Mouse (Mus musculus) kidney, postnatal 25 days (tissue): ENCODE results near the gene Klhdc7b.

ENCODE experiments used
- DNase-seq, 2 experiments: peaks; one replicate each; pipeline ENCODE4 v3.0.0; 2021; ENCODE audit warnings: mixed read lengths in 2 of 2

The Klhdc7b gene

GRCm38 (mm10) chr15:89374801-89375534, 9.7 kb upstream of the Klhdc7b start:
- peak in 1 of 2 experiments; percentile 28 for DNase-seq

GRCm38 (mm10) chr15:89376040-89376439, 8.7 kb upstream of the Klhdc7b start:
- peak in 1 of 2 experiments; percentile 31 for DNase-seq

GRCm38 (mm10) chr15:89376957-89377356, 7.8 kb upstream of the Klhdc7b start, which contains the start of gene Tymp:
Tymp (minus strand) TSS chr15:89377039.
- DNase-seq = peak; percentile 23 to 56

DNA sequence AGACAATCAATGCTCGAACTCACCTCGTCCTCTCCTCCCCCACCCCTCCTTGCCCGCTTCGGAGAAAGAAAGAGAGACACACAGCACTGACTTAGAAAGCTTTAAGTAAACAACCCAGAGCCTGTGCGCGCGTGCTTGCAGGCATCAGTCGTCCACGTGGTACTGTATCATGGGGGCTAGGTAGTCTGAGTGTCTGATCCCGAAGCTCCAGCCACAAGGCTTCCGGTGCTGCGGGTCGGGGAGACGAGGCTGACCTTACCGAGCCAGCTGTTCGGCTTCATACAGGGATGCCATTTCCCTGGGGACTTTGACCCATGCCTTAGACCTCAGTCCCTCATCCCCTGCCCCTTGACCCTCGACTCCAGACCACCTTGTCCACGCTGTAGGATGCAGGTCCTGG, 7.4 kb upstream of the Klhdc7b start:
- DNase-seq = peak in 1 of 2 experiments; percentile 34

- peak in 1 of 2 experiments; percentile 34 for DNase-seq
Observed at GRCm38 (mm10) chr15:89377938-89378828, 6.5 kb upstream of the Klhdc7b start.

DNA sequence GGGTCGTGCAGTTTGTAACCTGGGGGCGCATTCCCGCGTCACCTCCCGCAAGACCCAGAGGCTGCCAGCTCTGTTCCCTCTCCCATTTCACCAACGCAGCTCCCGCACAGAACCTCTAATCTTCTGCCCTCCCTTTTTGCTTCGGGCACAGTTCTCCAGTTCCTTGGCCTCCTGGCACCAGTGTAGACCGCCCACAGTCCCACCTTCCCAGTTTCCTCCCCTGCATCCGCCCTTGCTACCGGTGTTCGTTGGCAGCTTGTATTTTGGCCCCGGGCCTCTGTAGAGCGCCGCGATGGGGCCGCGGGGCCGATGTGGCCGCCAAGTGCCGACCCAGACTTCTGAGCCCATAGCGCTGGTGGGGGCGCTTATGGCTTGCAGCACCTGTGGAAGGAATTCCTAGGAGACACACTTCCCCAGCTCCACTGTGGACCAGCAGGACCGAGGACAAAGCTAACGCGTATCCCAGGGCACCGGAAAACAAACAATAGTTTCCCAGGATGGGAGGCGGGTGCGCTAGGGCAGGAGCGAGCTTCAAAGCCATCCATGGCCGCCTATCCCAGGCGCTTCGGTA, 5.8 kb upstream of the Klhdc7b start, which contains the start of gene Odf3b:
TSS of gene Odf3b (minus strand) at position 452 of the 571 bp plus-strand sequence.
- peak; percentile 53 to 73 for DNase-seq

DNA sequence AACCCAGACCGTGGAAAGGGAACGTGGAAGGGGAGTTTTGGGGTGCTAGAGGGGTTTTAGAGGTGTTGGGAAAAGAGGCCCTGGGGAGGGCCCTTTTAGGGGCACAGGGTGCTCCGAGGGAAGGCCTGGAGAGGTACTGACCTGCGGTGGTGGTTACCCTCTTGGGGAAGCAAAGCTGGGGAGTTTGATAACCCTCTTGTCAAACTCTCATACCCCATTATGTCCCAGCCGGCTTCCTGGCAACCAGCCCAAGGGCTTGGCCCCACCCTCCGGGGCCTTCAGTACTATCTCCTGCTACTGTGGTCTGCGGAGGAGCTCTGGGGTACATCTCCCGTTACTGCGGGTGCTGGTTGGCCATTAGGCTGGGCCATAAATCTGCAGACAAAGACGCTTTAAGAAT, 5.3 kb upstream of the Klhdc7b start:
- peak; percentile 30 to 53 for DNase-seq

DNA sequence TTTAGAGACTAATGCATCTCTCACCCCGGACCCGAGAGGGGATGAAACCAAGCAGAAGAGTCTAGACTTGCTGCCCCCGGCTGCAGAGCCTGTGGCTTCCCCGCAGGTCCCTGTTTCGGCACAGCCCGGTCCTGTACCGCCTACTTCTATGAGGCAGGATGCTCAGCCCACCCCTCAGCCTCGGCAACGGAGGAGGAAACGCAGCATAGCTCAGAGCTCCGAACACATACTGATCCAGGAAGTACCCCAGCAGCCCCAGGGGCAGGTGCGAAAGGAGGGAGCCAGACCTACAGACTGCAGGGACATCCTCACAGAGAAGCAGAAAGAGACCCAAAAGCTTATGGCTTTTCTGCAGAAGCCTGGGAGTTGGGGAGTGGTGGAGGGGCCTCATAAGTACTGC, 2.4 kb downstream of the Klhdc7b start:
- peak in 1 of 2 experiments; percentile 26 for DNase-seq

DNA sequence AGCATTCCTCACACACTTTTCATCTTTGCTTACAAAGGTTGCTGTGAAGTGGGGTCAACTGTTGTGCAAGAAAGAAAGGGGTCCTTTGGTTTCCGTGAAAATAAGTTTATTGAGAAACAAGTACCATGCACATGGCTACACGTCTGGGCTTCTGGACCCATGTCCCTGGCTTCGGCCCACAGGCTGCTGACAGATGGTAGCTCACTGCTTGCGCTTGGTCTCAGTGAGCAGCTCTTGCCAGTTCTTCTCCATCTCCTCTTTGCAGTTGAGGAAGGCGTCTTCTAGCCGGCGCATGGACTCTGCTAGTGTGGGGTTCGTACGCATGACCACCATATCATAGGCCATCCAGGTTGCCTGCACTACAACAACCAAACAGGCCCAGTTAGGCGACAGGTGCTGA, 5.4 kb downstream of the Klhdc7b start:
- peak in 1 of 2 experiments; percentile 20 for DNase-seq

DNA sequence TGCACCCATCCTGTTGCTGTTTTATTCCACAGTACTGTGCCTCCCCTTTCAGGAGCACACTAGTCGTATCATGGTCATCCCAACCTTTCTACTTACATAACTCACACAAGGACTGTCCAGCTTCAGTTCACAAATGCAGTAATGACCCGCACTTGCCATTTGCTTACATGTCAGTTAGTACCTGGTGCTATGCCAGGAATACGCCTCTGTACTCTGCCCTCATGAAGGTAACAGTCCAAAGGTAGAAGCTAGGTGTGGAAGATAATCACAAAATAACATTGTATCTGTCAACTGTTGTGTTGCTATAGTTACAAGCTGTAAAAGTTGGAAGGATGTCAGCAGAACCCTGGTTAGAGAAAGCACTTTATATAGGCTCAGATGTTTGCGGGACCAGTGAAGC, 12.2 kb downstream of the Klhdc7b start:
- DNase-seq = peak in 1 of 2 experiments; percentile 38

DNA sequence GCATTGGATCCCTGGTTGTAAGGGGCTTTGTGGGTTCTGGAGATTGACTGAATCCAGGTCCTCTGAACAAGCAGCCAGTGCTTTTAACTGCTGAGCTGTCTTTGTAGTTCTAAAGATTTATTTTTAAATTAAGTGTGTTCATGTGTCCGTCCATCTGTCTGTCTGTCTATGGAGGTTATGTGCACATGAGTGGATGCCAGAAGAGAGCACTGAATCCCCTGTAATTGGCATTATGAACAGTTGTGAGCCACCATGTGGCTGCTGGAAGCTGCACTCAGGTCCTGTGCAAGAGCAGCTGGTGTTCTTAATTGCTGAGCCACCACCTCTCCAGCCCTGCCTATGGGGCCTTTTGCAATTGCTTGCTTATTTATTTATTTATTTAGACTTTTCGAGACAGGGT, 13.4 kb downstream of the Klhdc7b start:
- no peak for DNase-seq

- DNase-seq = no peak
Observed at GRCm38 (mm10) chr15:89399716-89400115, 15.0 kb downstream of the Klhdc7b start.

DNA sequence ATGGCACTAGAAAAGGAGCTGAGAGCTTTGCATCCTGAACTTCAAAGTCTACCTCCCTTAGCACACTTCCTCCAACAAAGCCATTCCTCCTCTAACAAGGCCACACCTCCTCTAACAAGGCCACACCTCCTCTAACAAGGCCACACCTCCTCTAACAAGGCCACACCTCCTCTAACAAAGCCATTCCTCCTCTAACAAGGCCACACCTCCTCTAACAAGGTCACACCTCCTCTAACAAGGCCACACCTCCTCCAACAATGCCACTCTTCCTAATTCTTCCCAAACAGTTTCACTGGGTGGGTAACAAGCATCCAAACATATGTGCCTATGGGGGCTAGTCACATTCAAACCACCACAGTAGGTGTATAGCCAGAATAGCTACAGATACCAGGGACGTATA, 17.8 kb downstream of the Klhdc7b start:
- DNase-seq = no peak

GRCm38 (mm10) chr15:89404831-89405623, 20.3 kb downstream of the Klhdc7b start:
- no peak for DNase-seq

DNA sequence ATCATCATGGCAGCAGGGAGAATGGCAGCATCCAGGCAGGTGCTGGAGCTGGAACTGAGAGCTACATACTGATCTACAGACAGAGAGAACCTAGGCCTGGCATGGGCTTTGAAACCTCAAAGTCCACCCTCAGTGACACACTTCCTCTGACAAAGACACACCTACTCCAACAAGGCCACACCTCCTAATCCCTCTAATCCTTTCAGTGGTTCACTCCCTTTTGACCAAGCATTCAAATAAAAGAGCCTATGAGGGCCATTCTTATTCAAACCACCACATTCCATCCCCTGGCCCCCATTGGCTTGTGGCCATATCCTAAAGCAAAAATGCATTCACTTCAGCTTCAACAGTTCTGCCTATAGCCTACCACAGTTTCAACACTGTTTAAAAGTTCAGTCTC, 22.0 kb downstream of the Klhdc7b start:
- DNase-seq = no peak

DNA sequence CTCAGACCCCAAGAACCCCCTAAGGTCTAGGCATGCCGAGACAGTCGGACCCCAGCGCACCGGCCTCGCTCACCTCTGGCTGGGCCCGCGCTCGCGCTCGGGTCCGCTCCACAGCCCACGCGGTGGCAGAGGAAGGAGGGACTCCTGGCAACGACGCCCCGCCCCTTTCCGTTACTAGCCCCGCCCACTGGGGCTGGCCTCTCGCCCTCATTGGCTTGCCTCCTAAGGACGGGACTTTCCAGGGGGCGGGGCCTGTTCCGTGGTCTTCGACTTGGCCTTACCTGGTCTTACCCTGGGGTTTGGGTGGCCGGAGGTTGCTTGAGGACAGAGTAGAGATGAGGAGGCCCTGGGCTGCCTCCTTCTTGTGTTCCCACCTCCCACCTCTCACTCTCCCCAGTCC, 25.4 kb downstream of the Klhdc7b start, which contains the start of gene Syce3:
TSS of gene Syce3 (minus strand) at position 386 of the 400 bp plus-strand sequence.
- no peak for DNase-seq

DNA sequence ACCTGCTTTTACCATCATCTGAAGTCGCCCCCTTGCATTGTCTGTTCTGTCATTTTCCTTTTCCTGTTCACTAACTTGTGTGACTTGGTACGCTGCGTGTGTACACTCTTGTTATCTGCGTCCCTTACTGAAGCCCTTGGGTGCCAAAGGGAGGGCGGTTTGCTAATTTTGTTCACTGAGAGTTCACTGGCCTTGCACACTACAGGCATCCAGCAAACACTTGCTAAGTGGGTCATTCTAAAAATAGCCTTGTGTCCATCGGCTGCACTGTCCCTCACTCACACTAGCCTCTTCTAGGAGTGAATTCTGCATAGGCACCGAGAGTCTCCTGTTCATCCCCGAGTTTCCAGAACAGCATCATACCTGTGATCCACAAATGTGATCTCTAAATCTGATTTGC, 30.6 kb downstream of the Klhdc7b start:
- no peak for DNase-seq

DNA sequence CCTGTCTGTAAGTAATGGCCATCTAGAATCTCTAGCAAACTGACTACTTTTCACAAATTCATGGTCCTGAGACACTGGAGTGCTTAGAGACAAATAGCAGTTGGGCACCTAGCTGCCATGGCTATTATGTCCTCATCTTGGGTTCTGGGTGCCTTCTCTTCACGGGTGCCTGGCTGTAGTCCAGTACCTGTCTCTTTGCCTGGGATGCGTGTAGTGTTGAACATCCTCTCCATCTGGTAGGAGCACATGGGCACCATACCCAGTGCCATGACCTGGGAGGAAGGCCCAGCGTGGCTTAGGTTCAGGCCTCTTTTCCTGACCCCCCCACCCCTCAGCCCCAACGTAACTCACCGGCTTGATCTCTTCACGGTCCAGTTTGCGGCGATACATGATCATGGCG, 37.2 kb downstream of the Klhdc7b start:
- DNase-seq = peak in 1 of 2 experiments; percentile 23

- DNase-seq = peak in 1 of 2 experiments; percentile 37
Observed at GRCm38 (mm10) chr15:89424621-89425020, 39.9 kb downstream of the Klhdc7b start.

DNA sequence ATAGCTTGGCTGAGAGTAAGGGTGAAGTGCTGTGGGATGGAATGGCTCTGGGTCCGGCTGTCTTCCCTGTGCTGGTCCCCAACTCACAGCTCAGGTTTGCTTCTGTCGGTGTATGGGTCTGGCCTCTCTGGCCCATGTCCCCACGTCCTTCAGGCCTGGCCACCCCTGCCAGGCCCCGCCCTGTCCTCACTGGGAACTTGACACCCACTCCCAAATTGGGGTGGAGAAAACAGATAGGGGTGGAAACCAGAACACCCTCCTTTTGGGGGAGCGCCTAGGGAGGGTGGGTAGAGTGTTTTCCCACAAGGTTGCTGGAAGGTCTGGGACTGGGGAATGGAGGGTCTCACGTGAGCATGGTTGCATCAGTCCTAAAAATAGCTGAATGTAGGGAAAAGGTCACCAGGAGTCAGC, 41.0 kb downstream of the Klhdc7b start, which contains the start of gene Cpt1b:
TSS of gene Cpt1b (minus strand) at position 153 of the 411 bp plus-strand sequence.
- DNase-seq = peak; percentile 40 to 85

DNA sequence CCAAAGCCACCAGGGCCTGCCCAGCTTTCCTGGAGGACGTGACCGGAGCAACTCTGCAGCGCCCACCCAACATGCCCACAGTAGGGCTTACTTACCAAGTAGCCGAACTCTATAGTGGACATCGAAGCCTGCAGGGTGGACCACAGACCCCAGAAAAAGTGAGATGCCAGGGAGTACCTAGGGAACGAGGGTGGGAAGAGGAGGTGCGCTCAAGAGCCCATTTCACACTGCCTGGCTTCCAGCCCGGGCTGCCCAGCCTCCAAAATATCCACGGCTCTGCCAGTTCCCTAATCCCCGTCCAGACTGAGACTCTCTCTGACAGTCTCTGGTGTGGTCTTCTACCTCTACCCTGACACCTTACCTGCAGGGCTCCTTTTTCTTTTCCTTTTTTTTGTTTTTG, 42.0 kb downstream of the Klhdc7b start:
- DNase-seq = peak in 1 of 2 experiments; percentile 31
